Mouse (Mus musculus) embryonic fibroblast, embryonic 13.5 days (primary cell): Measurements from ENCODE around the gene Car6.

Source experiments
- CTCF ChIP-seq: IDR thresholded peaks from 2 replicates; pipeline ENCODE4 v1.5.1; 2011; ENCODE audit warnings: mild to moderate bottlenecking, control low read depth, low read length, moderate library complexity, borderline replicate concordance; ENCODE audit not compliant: insufficient read depth
- POLR2A ChIP-seq: IDR thresholded peaks from 2 replicates; pipeline ENCODE4 v1.6.1; 2011; ENCODE audit warnings: low read depth, mild to moderate bottlenecking, control low read depth, low read length, moderate library complexity

GRCm38 (mm10) chr4:150181304-150181703 lies 19.8 kb downstream of the Car6 start:
- TF ChIP-seq CTCF (peak; percentile 29; the same call in 1 of the 2 replicates), POLR2A (no peak)
